Mouse (Mus musculus) adipose tissue, adult 10 weeks (tissue): Measurements from ENCODE around the gene Btn2a2. TPM values are rescaled to one million over a fixed set of nuclear protein-coding genes. Genes with fewer than 3 reads are reported as not detected.

ENCODE experiments used
- polyA plus RNA-seq: library from polyadenylated mRNA; stranded (reverse); fragments of 350-450 nt; fragmentation: Illumina TruSeq; extraction: RNeasy Lipid Tissue Mini Kit (QIAGEN cat#74804); gene quantifications from one replicate; pipeline ENCODE4 v1.2.3, GENCODE M21; 2014; ENCODE audit warnings: low read depth, low replicate concordance

The Btn2a2 gene
- not detected for polyA plus RNA-seq

DNA sequence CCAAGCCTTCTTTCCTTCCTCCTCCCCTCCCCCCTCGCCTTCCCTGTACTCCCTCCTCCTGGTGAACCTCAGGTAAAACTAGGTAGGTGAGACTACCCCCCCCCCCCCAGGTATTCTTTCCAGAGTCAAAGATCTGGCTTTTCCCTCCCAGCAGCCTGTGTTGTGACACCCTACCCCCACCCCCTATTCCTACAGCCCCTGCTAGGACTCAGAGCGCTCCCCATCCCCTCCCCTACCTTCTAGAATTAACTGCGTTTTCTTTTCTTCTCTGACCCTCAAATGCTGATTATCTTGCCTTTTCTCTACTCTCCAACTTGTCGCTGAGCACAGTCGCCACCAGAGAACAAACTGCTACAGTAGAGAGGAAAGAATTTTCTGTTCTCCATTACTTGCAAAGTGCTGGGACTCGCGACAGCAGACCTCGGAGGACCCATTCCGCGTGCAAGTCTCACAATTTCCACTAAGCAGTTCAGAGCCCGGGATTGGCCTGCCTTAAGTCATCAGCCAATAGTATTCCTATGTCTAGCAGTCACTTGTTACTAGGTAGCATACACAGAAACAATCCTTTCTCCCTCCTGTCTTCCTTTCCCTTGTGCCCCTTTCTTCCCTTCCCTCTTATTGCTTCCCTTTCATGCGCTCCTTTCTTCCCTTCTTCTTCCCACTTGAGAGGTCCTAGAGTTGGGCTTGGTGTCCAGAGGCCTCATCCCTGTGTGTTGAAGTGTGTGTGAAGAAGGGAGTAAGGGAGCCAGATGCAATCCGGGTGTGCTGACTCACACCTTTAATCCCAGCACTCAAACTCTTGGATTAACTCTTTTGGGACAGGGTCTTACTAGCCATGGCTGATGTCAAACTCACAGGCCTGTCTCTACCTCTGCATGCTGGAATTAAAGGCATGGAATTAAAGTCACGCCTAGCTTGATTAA lies at the start of gene Btn2a2:
Gene Btn2a2, minus strand, starts transcription at position 458 of the 923 bp plus-strand sequence.

GRCm38 (mm10) chr13:23535137-23536075 lies 46.7 kb upstream of the Btn2a2 start, which contains the start of gene Hist1h3g:
Gene Hist1h3g, plus strand, starts transcription at chr13:23535422.

DNA sequence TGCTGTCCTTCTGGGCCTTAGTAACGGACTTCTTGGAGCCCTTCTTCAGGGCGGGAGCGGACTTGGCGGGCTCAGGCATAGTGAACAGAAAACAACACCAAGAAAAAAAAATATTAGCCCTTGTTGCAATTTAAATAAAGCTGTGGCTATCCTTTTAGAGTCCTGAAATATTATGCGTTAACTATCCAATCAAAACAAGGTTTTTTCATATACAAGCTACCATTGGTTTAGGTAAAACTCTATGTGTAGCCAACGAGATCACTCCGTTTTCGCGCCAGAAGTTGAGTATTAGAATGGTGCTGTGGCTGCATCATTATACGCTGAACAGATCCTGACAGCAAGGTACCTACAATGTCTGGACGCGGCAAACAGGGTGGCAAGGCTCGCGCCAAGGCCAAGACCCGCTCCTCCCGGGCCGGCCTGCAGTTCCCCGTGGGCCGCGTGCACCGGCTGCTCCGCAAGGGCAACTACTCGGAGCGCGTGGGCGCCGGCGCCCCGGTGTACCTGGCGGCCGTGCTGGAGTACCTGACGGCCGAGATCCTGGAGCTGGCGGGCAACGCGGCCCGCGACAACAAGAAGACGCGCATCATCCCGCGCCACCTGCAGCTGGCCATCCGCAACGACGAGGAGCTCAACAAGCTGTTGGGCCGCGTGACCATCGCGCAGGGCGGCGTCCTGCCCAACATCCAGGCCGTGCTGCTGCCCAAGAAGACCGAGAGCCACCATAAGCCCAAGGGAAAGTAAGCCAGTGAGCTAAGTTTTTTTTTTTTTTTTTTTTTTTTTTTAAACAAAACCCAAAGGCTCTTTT lies 45.1 kb upstream of the Btn2a2 start, which contains the start of gene Hist1h2af:
Gene Hist1h2af, plus strand, starts transcription at position 347 of the 808 bp plus-strand sequence.

GRCm38 (mm10) chr13:23530901-23531875 lies 42.5 kb upstream of the Btn2a2 start, which contains the start of gene Hist1h4h:
Gene Hist1h4h, plus strand, starts transcription at chr13:23531050.

DNA sequence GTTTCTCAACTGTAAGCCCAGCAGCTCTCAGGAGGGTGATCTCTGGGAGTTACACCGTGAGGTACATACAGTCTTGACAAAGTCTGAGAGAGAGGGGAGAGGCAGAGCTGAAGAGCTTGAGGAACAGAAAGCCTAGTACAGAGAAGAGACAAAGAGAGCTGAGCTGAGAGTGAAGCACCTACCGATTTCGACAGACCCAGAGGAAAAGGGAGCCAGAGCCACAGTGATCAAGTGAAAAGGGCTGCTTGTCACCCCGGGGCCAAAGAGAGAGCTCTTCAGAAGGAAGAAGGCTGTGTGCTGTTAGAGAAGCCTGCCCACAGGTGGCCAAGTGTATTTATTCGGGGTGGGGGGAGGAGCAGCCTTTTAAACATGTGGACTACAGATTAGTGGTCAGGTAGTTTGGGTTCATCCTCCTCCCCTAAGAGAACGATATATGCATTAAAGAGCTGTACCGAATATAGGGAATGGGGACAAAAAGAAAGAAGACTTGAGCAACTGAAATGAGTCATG lies 23.0 kb downstream of the Btn2a2 start, which contains the start of gene Btn1a1:
Gene Btn1a1, minus strand, starts transcription at position 302 of the 510 bp plus-strand sequence.

Other genes starting within 250 kb of the Btn2a2 start
- gene Vmn1r223, start 241.7 kb downstream of the Btn2a2 start, polyA plus RNA-seq, result not detected
- 13.4 TPM for gene Zfp322a, start 119.6 kb downstream of the Btn2a2 start, polyA plus RNA-seq
- gene Abt1, start 65.0 kb downstream of the Btn2a2 start, polyA plus RNA-seq, result 5.0 TPM
- gene Btn1a1, start 23.0 kb downstream of the Btn2a2 start, polyA plus RNA-seq, result 0.19 TPM
- 24.5 TPM for gene Hist1h4h, start 42.2 kb upstream of the Btn2a2 start, polyA plus RNA-seq
- gene Hist1h2af, start 45.0 kb upstream of the Btn2a2 start, polyA plus RNA-seq, result not detected
- not detected for gene Hist1h3g, start 46.6 kb upstream of the Btn2a2 start, polyA plus RNA-seq
- gene Hist1h2bh, start 54.5 kb upstream of the Btn2a2 start, polyA plus RNA-seq, result 0.24 TPM
- gene Hist1h3f, start 55.2 kb upstream of the Btn2a2 start, polyA plus RNA-seq, result not detected
- not detected for gene Hist1h4f, start 62.8 kb upstream of the Btn2a2 start, polyA plus RNA-seq
- gene Hist1h1d, start 64.4 kb upstream of the Btn2a2 start, polyA plus RNA-seq, result 0.16 TPM
- gene Hist1h3e, start 73.5 kb upstream of the Btn2a2 start, polyA plus RNA-seq, result 0.67 TPM
- gene Hist1h2ae, start 82.4 kb upstream of the Btn2a2 start, polyA plus RNA-seq, result not detected
- gene Hist1h2bg, start 82.5 kb upstream of the Btn2a2 start, polyA plus RNA-seq, result 3.0 TPM
- not detected for gene Hist1h2bf, start 85.3 kb upstream of the Btn2a2 start, polyA plus RNA-seq
- gene Hist1h2ad, start 85.5 kb upstream of the Btn2a2 start, polyA plus RNA-seq, result not detected
- gene Hist1h3d, start 86.9 kb upstream of the Btn2a2 start, polyA plus RNA-seq, result 0.92 TPM
- 0.56 TPM for gene Hist1h4d, start 92.7 kb upstream of the Btn2a2 start, polyA plus RNA-seq
- 7.3 TPM for gene Hist1h2be, start 132.3 kb upstream of the Btn2a2 start, polyA plus RNA-seq
- 3.9 TPM for gene Hist1h1e, start 133.7 kb upstream of the Btn2a2 start, polyA plus RNA-seq
- gene Hist1h2ac, start 195.1 kb upstream of the Btn2a2 start, polyA plus RNA-seq, result 0.42 TPM
- 128 TPM for gene Hist1h2bc, start 195.3 kb upstream of the Btn2a2 start, polyA plus RNA-seq
- not detected for gene Hist1h1t, start 207.0 kb upstream of the Btn2a2 start, polyA plus RNA-seq
- gene Hist1h4c, start 209.6 kb upstream of the Btn2a2 start, polyA plus RNA-seq, result 0.73 TPM
- 35.7 TPM for gene Hfe, start 222.0 kb upstream of the Btn2a2 start, polyA plus RNA-seq
- 73.4 TPM for gene Hist1h1c, start 250.0 kb upstream of the Btn2a2 start, polyA plus RNA-seq